Mouse (Mus musculus) embryonic facial prominence, embryonic 11.5 days (tissue): Measurements from ENCODE around the gene Fyb. TPM values are rescaled to one million over a fixed set of nuclear protein-coding genes. Genes with fewer than 3 reads are reported as not detected.

Experiments used
- ATAC-seq: fragments of 200-750 bp; cut with Nextera tagmentation; replicated peaks from 2 replicates; pipeline ENCODE4 v1.8.0; 2017; ENCODE audit warnings: low read depth; ENCODE audit not compliant: insufficient number of reproducible peaks, low FRiP score, low TSS enrichment
- DNase-seq: peaks from one replicate; pipeline ENCODE4 v3.0.0-alpha.2; 2015; ENCODE audit warnings: low spot score
- H3K27ac ChIP-seq: fragments of 300-500 bp; sonication (generic); replicated peaks from 2 replicates; pipeline ENCODE4 v1.5.1; 2014; ENCODE audit warnings: mild to moderate bottlenecking, low read depth, low read length, control low read depth
- H3K27me3 ChIP-seq: fragments of 300-500 bp; sonication (generic); 2 replicates; pipeline ENCODE4 v1.6.1; 2014; ENCODE audit warnings: mild to moderate bottlenecking, low read length, moderate library complexity, mixed read lengths; ENCODE audit not compliant: control insufficient read depth, insufficient read depth
- H3K36me3 ChIP-seq: fragments of 300-500 bp; sonication (generic); replicated peaks from 2 replicates; pipeline ENCODE4 v1.6.1; 2014; ENCODE audit warnings: low read depth, mild to moderate bottlenecking, low read length, moderate library complexity, mixed read lengths; ENCODE audit not compliant: control insufficient read depth, insufficient read depth
- H3K4me1 ChIP-seq: fragments of 300-500 bp; sonication (generic); 2 replicates; pipeline ENCODE4 v1.6.1; 2014; ENCODE audit warnings: low read length, mixed read lengths; ENCODE audit not compliant: control insufficient read depth, insufficient read depth
- H3K4me2 ChIP-seq: fragments of 300-500 bp; sonication (generic); 2 replicates; pipeline ENCODE4 v1.6.1; 2014; ENCODE audit warnings: low read depth, mild to moderate bottlenecking, control low read depth, low read length, moderate library complexity
- H3K4me3 ChIP-seq: fragments of 300-500 bp; sonication (generic); 2 replicates; pipeline ENCODE4 v1.5.1; 2014; ENCODE audit warnings: low read depth, low read length, control low read depth
- H3K9ac ChIP-seq: fragments of 300-500 bp; sonication (generic); replicated peaks from 2 replicates; pipeline ENCODE4 v1.6.1; 2014; ENCODE audit warnings: mild to moderate bottlenecking, control low read depth, low read length
- H3K9me3 ChIP-seq: fragments of 300-500 bp; sonication (generic); replicated peaks from 2 replicates; pipeline ENCODE4 v1.6.1; 2016; ENCODE audit warnings: mild to moderate bottlenecking, low read length, inconsistent platforms, mixed read lengths; ENCODE audit not compliant: control insufficient read depth
- WGBS: fragments of 180-500 bp; shearing (Covaris S2); extraction: QIAGEN DNeasy Blood & Tissue Kit; methylation state at CpG from one replicate; pipeline ENCODE4 v1.1.7; 2014; 5-methylcytosine and 5-hydroxymethylcytosine counted together
- polyA plus RNA-seq: library from polyadenylated mRNA; unstranded; fragments of >200 nt; fragmentation: Nextera tagmentation; extraction: Ambion mirVana; gene quantifications from 2 replicates; pipeline ENCODE4 v1.2.1, GENCODE M21; 2014

The Fyb gene
- polyA plus RNA-seq, 1 experiment from 2014 or later: 2.8 TPM

DNA sequence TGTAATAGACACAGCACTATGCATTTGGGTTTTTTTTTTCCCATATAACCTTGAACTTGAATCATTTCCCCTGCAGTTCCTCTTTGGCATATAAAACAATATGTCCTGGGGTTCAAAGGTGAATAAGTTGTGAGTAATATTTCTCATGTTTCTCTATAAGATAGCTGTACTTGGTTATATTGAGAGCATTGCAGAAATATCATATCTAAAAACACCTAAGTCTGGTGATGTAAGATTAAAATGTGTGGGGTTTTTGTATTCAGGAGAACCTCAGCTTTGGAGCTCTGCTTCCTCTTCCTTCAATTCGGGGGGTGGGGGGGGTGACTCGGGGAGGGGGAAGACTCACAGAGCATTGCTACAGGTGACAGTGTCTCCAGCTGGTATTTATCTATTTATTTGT lies 40.0 kb downstream of the Fyb start:
- H3K9me3 ChIP-seq: no peaks in the 10 kb centered on the region
- ATAC-seq (no peak), DNase-seq (no peak)
- H3K27ac ChIP-seq: no peak overlapping the region
- 80% methylated on average over 2 of the region's 2 CpGs for WGBS
- no peak overlapping the region for H3K4me3 ChIP-seq
- H3K4me1 ChIP-seq: no peaks in the 10 kb centered on the region
- H3K4me2 ChIP-seq: no peak overlapping the region
- no peaks in the 10 kb centered on the region for H3K27me3 ChIP-seq
- H3K9ac ChIP-seq: no peak overlapping the region
- H3K36me3 ChIP-seq: no peaks in the 10 kb centered on the region

DNA sequence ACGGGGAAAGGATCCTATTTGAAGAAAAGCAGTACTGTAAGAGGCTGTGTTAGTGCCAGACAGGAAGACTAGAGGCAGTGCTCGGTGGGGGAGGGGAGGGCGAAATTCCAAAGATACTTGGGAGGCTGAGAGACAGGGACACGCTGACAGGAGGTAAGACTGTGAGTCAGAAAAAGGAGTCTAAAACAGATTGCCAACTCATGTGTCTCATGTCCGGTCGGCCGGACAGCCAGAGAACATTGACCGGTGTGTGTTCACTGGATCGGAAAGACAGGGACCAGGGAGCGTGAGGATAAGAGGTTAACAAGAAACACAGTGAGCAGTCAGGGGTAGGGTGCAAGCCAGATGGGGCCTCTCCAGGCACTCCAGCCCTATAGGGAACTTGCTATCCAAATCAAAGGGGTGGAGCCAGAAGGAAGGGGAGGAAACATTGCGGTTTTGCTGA lies 42.3 kb downstream of the Fyb start:
- peak; percentile 80 for DNase-seq
- Histone ChIP-seq H3K27ac (no peak overlapping the region), H3K36me3 (no peaks in the 10 kb centered on the region), H3K4me1 (no peaks in the 10 kb centered on the region), H3K9ac (no peak overlapping the region), H3K27me3 (no peaks in the 10 kb centered on the region), H3K9me3 (no peaks in the 10 kb centered on the region), H3K4me2 (peak overlapping the region; percentile 36), H3K4me3 (no peak overlapping the region)
- WGBS: 4% methylated on average over 11 of the region's 11 CpGs
- peak; percentile 91 for ATAC-seq

DNA sequence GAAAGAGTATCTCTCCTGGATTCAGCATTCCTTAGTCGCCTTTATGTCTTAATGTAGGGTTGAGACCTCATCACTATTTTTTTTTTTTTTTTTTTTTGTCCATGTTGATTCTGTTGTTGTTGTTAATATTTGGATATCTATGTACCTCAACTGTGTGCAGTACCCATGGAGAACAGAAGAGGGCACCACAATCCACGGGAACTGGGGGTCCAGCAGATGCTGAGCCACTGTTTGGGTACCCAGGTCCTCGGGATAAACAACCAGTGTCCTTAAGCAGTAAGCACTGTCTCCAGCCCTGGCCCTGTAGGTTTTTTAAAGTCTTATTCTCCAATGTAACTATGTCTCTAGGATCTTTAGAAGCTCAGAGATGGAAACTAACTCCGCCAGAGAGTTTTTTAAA lies 43.2 kb downstream of the Fyb start:
- H3K9me3 ChIP-seq: no peaks in the 10 kb centered on the region
- H3K4me1 ChIP-seq: no peaks in the 10 kb centered on the region
- no peak overlapping the region for H3K9ac ChIP-seq
- H3K27ac ChIP-seq: no peak overlapping the region
- H3K4me2 ChIP-seq: no peak overlapping the region
- no peaks in the 10 kb centered on the region for H3K36me3 ChIP-seq
- no peak for DNase-seq
- WGBS: 94% methylated on average over 4 of the region's 4 CpGs
- no peak overlapping the region for H3K4me3 ChIP-seq
- no peak for ATAC-seq
- no peaks in the 10 kb centered on the region for H3K27me3 ChIP-seq

DNA sequence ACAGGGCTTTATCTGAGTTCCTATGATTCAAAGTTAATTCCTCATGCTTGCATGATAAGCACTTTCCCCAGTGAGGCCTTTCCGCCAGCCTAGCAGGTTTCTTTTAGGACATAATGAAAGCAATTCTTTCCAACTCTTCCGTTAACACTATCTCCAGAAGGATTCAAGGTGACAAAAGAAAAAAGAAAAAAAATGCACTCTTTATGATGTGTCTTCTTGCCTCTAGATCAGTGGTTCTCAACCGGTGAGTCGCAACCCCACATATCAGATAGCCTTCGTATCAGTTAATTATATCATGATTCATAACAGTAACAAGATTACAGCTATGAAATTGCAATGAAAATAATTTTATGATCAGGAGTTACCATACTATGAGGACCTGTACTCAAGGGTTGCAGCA lies 45.3 kb downstream of the Fyb start:
- no peaks in the 10 kb centered on the region for H3K27me3 ChIP-seq
- DNase-seq (no peak), ATAC-seq (no peak)
- no peaks in the 10 kb centered on the region for H3K36me3 ChIP-seq
- no peak overlapping the region for H3K9ac ChIP-seq
- H3K4me2 ChIP-seq: no peak overlapping the region
- no peak overlapping the region for H3K4me3 ChIP-seq
- H3K27ac ChIP-seq: no peak overlapping the region
- WGBS: 96% methylated on average over 5 of the region's 5 CpGs
- H3K9me3 ChIP-seq: no peaks in the 10 kb centered on the region
- H3K4me1 ChIP-seq: no peaks in the 10 kb centered on the region

DNA sequence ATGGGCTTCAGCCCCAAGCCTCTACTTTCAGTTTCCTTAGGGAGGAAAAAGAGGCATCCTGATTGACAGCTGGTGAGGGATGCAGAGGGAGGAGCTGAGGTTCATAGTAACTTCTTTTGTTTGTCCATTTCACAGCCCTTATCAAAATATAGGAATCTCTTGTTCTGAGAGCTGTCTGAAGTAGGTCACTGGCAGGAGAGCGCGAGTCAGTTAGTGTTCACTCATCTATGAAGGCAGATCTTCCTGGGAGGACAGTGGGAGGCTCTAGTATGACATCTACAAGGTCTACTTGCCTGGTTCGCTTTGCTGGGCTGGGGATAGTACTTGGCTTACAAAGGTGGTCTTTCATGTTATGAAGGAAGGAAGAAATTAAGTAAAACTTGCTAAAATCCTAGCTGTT lies 46.0 kb downstream of the Fyb start:
- H3K9ac ChIP-seq: no peak overlapping the region
- H3K4me3 ChIP-seq: no peak overlapping the region
- no peaks in the 10 kb centered on the region for H3K27me3 ChIP-seq
- WGBS: 82% methylated on average over 3 of the region's 3 CpGs
- no peak overlapping the region for H3K27ac ChIP-seq
- no peaks in the 10 kb centered on the region for H3K4me1 ChIP-seq
- no peak overlapping the region for H3K4me2 ChIP-seq
- no peaks in the 10 kb centered on the region for H3K36me3 ChIP-seq
- ATAC-seq (no peak), DNase-seq (no peak)
- no peaks in the 10 kb centered on the region for H3K9me3 ChIP-seq

DNA sequence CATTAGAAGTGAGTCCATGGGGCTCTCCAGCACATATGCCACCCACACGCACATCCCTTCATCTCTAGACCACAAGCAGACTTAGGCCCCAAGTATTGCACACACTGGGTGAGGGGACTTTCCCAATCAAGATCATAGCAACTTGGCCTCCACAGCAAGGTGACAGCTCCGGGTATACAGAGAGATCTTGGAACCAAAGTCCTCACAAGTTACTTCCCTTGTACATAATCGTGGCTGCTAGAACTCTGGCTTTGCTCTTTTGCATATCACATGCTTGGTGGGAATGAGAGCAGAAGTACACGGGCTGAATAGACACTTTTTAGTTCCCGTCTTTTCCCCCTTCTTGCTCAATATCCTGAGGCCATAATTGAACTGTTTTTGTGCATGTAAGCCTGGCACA lies 46.4 kb downstream of the Fyb start:
- H3K4me2 ChIP-seq: no peak overlapping the region
- H3K27me3 ChIP-seq: no peaks in the 10 kb centered on the region
- H3K4me3 ChIP-seq: no peak overlapping the region
- no peak for DNase-seq
- no peaks in the 10 kb centered on the region for H3K36me3 ChIP-seq
- no peaks in the 10 kb centered on the region for H3K4me1 ChIP-seq
- H3K9me3 ChIP-seq: no peaks in the 10 kb centered on the region
- no peak overlapping the region for H3K9ac ChIP-seq
- 70% methylated on average over 5 of the region's 5 CpGs for WGBS
- ATAC-seq: no peak
- H3K27ac ChIP-seq: no peak overlapping the region

DNA sequence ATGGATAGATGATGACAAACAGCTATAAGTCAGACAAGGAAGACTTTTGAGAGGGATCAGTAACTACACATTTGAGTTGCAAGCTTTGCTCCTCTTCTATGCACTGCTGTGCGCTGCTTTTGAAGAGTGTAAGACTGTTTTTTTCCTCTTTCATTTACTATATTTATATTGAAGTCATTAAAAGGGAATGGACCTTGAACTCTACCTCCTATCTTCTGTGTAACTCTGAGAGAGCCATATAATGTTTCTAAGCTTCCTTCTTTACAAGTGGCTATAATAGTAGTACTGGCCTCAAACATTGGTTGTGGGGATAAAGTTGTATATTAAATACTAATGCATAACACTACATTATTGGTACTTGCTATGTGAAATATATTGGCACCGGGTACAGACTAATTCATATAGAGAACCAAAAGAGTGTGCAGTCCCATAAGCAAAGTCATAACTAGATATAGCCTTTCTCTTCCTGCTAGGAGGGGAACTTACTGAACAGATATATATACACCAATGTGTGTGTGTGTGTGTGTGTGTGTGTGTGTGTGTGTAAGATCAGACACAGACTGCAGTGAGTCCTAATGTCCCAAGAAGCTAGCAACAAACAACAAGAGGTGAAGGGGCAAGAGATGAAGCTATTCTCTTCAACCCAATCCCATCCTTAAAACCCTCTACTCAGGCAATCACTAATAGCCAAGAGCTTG lies 47.7 kb downstream of the Fyb start:
- H3K4me1 ChIP-seq: no peaks in the 10 kb centered on the region
- H3K27ac ChIP-seq: no peak overlapping the region
- no peak overlapping the region for H3K9ac ChIP-seq
- H3K27me3 ChIP-seq: no peaks in the 10 kb centered on the region
- no peak overlapping the region for H3K4me3 ChIP-seq
- 94% methylated on average over 2 of the region's 2 CpGs for WGBS
- no peak overlapping the region for H3K4me2 ChIP-seq
- H3K9me3 ChIP-seq: no peaks in the 10 kb centered on the region
- ATAC-seq (no peak), DNase-seq (no peak)
- no peaks in the 10 kb centered on the region for H3K36me3 ChIP-seq

DNA sequence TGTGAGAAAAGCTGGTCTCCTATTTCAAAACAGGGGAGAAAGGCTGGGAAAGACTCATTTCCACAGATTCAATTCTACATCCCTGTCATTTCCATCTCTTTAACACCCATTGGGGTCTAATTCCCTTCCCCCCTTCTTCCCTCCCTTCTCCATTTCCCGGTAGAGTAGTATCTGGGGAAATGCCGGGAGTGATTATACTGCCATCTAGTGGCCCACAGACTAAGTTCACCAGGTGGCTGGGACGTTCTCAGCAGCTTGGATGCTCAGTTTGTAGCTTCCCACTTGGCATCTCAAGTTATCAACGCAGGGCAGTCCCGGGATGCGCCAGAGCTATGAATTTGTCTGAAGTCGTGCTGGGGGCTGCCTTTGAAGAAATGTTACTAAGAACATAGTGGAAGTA lies 48.2 kb downstream of the Fyb start:
- H3K4me3 ChIP-seq: no peak overlapping the region
- no peaks in the 10 kb centered on the region for H3K27me3 ChIP-seq
- 5% methylated on average over 7 of the region's 7 CpGs for WGBS
- H3K27ac ChIP-seq: no peak overlapping the region
- peak; percentile 81 for DNase-seq
- H3K36me3 ChIP-seq: no peaks in the 10 kb centered on the region
- no peaks in the 10 kb centered on the region for H3K4me1 ChIP-seq
- H3K9me3 ChIP-seq: no peaks in the 10 kb centered on the region
- H3K4me2 ChIP-seq: no peak overlapping the region
- peak; percentile 78 for ATAC-seq
- no peak overlapping the region for H3K9ac ChIP-seq
